Mouse (Mus musculus): ENCODE results near the gene Iqgap1.

Iqgap1 gene

DNA sequence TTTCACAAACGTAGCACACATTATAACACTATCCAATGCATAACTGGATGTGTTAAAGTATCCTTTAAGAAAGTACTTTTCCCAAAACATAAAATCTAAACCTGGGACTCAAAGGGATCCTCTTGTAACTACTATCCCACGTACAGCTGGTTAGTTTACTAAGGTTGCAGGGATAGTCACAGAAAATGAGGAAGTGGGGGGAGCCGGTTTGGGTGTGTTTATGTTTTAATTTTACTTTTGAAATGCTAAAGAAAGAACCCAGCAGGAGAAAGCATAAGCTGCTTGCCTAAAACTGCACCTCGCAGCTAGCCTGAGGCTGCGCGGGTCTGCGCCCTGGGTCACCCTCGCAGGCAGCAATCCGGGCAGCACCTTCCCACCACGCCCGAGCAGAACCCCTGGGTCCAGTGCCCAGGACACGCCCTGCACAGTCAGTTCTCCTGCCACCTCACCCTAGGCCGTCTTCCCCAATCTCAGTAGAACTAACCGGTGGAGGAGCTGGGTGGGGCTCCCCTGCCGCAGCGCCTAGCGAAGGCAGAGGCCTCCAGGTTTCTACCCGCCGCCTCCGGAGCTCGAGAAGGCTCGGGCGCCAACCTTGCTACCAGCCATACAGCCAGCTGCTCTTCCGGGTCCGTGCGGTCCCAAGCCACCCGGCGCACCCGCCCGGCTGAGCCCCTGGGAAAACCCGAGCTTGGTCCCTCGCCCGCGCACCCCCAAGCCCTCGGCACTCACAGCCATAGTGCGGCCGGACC lies 23.2 kb downstream of the Iqgap1 start:
- peak in 1 of 2 experiments; percentile 44 for DNase-seq

DNA sequence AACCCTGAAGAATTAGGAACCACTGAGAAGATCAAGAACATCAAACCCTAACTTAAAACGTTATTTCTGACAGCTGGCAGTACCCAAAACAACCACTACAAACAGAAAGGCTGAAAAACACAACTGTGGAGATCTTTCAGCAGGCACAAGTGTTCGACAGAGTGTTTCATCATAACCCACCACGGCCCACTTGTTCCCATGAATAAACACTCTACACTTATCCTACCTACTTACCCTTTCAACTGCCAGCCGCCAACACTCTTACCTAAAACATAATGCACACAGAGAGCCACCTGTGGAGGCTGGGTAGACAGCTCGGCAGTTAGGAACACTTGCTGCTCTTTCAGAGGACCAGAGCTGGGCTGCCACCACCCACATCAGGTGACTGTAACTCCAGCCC lies 26.5 kb downstream of the Iqgap1 start:
- DNase-seq, result no peak

DNA sequence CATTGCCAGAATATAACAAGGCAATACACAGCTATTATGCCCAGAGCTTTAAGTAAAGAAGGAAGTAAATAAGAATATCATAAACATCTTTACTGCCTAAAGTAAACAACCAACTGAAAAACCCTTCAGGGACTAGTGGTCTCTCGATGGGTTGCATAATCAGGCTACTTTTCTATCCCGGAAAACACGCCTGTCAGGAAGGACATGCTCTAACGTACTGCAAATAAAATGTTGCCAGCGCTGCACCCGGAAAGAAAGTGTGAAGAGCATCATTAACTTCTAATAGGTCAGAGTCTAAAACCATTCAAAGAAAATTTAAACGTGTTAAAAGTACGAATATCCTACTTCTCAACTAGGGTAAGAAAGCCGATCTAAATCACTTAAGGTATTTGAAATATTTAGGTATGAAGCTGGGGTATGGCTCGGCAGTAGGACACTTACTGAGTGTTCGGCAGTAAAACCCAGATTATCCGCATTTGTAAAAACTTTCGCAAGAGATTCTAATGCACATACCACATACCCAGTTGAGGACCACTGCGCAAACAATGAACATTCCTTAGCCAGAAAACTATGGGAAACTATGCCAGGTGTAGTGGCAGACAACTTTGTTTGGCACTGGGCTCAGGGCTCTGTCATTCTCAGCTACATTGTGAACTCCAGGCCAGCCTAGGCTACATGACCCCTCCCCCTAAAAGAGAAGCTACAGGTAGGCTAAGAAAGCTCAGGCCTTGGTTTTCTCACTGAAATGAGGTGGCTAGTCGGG lies 28.8 kb downstream of the Iqgap1 start:
- no peak for DNase-seq

GRCm38 (mm10) chr7:80796258-80796657 lies 29.5 kb downstream of the Iqgap1 start:
- no peak for DNase-seq

- DNase-seq, result no peak
Measured at GRCm38 (mm10) chr7:80789534-80789933, 36.2 kb downstream of the Iqgap1 start.

- DNase-seq, result no peak
Measured at GRCm38 (mm10) chr7:80789061-80789460, 36.7 kb downstream of the Iqgap1 start.

- no peak for DNase-seq
Measured at GRCm38 (mm10) chr7:80788002-80788401, 37.8 kb downstream of the Iqgap1 start.

GRCm38 (mm10) chr7:80786746-80787145 lies 39.0 kb downstream of the Iqgap1 start:
- peak; percentile 44 to 53 for DNase-seq

DNA sequence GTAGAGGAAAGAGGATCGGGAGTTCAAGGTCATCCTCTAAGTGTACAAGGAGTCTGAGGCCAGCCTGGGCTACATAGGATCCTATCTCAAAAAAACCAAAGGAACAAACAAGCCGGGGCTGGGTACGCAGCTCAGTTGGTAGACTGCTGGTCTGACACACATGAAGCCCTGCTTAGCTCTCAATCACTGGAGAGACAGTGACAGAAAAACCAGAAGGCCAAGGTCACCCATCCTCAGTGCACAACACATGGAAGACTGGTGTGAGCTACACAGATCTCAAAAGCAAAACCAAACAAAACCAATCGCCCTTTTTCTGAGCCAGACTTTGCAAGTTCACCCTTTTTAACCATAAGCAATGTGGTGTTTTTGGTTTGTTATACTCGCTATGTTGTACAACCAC lies 41.9 kb downstream of the Iqgap1 start:
- no peak for DNase-seq

DNA sequence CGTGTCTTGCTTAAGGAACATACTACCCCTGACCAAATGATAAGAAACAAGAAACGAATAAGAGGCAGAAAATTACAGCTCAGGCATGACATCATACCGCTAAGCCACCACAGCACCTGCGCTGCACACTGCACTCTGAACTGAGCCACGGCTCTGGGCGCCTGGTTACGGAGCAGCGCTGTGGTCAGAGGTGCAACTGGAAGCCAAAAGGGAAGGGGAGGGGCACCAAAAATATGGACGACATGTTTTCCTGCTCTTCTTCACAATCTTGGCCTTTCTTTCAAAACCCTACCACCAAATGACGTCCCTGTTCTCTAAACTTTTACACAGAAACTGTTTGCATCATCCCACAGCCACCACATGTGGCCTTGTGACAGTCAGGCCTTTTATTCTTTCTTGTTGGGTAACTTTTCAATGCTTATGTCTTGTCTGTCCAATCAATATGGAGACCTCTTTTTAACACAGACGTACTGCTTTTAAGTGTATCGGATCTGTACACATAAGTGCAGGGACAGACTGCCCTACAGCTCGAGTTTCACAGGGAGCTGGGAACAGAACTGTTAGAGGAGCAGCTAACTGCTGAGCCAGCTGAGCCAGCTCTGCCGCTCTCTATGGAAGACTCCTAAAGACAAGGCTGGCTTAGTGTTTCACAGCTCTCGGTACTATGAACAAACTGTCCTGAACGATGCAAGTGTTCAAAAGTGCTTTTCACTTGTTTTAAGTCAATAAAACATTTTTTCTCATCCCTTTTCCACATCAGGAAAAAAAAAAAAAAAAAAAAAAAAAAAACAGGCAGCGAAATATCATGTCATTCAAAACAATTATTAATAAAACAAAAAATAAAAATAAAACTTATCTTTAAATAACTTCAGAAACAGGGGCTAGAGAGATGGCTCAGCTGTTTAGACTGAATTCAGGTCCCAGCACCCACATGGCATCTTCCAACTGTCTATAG lies 43.3 kb downstream of the Iqgap1 start:
- DNase-seq, result peak in 1 of 2 experiments; percentile 56

GRCm38 (mm10) chr7:80781444-80782120 lies 44.2 kb downstream of the Iqgap1 start:
- DNase-seq, result peak in 1 of 2 experiments; percentile 55

- peak; percentile 72 to 77 for DNase-seq
Measured at GRCm38 (mm10) chr7:80778958-80779669, 46.7 kb downstream of the Iqgap1 start.

- no peak for DNase-seq
Measured at GRCm38 (mm10) chr7:80778376-80778775, 47.4 kb downstream of the Iqgap1 start.

GRCm38 (mm10) chr7:80777151-80777550 lies 48.6 kb downstream of the Iqgap1 start:
- DNase-seq, result no peak

GRCm38 (mm10) chr7:80776090-80776489 lies 49.7 kb downstream of the Iqgap1 start:
- no peak for DNase-seq

DNA sequence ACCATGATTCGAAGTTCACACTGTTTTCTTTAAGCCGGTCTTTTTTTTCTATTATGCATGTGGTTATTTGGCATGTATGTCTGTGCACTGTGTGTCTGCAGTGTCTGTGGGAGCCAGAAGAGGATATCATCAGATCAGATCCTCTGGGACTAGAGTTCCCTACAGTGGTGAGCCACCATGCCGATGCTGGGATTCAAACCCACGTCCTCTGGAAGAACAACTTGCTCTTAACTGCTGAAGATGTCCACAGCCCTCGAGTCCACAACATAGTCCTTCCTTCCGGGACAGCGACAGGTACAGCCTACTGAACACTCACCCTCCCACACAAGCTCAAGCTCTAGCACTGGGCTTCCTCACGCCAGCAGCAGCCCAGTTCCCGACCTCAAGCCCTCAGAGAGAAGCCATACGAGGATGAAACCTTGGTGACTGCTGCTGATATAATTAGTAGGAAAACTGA lies 50.3 kb downstream of the Iqgap1 start:
- DNase-seq, result no peak

DNA sequence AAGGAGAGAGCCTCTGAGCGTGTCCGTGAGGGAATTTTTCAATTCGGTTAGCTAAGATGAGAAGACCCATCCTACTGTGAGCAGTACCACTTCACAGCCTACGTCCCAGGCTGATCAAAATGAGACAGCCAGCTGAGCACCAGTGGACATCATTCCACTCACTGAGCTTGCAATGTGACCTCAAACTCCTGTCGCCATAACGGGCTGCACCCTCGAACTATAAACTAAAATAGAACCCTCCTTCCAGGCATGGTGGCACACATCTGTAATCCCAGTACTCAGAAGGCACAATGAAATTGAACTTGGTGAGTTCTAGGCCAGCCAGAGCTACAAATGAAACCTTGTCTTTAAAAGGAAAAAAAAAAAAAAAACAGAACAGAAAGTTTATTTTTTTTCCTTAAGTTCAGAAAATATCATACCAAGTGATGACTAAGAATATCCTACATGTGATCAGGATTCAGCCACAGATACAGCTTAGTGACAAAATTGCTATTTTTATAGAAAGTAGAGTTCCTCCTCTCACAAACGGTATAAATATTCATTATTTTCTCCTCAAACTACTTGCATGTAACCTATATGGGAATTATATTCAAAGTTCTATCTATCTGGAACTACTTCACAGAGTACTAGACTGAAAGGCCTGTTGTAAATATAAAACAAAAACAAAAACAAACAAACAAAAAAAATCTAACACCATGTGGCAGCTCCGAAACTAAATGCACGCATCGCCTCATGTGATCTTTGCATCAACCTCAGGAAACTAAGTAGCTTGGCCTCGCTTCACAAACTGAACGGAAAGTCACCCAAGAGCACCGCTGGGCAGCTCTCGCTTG lies 50.9 kb downstream of the Iqgap1 start:
- DNase-seq, result no peak

- peak; percentile 47 to 55 for DNase-seq
Measured at GRCm38 (mm10) chr7:80773834-80774614, 51.8 kb downstream of the Iqgap1 start.

GRCm38 (mm10) chr7:80770466-80770865 lies 55.3 kb downstream of the Iqgap1 start:
- no peak for DNase-seq

DNA sequence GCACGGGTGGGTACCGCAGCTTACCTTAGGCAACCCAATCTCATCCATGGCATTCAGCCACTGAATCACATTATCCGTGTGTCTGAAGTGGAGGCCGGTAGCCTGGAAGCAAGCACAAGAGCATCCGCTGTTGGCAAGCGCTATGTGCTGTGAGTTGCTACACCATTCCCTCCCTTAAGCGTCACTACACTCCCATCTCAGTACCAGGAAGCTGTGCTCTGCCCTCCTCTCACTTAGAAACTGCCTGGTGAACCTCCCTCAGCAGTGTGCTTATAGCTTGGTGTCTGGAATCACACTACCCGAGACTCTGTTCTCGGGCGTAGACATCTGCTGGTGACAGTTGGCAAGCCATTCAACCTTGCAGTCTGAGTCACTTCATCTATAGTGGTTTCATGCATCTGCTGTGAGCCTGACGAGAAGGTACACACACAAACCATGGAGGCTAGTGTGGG lies 58.9 kb downstream of the Iqgap1 start:
- no peak for DNase-seq

Measured in kidney, postnatal 36 days (tissue).